Mouse (Mus musculus) CH12.LX (cell line): ENCODE measurements around the gene Cxcl10. TPM values are rescaled to one million over a fixed set of nuclear protein-coding genes. Genes with fewer than 3 reads are reported as not detected.

ENCODE experiments used
- DNase-seq: peaks from one replicate; pipeline ENCODE4 v3.0.0-alpha.2; 2013; ENCODE audit errors: extremely low read depth
- H3K27ac ChIP-seq: 2 replicates; pipeline ENCODE4 v1.5.1; 2012; ENCODE audit warnings: low read depth, mild to moderate bottlenecking, control low read depth, moderate library complexity; ENCODE audit not compliant: insufficient read depth
- H3K27me3 ChIP-seq: replicated peaks from 2 replicates; pipeline ENCODE3; 2012; ENCODE audit warnings: inconsistent platforms
- H3K36me3 ChIP-seq, 2 experiments: replicated peaks in 1 of 2; 2 replicates each; pipeline versions ENCODE3 to v1.6.1; 2012; ENCODE audit warnings: inconsistent platforms in 1 of 2, low read length in 1 of 2, mild to moderate bottlenecking in 1 of 2, mixed read lengths in 1 of 2, moderate library complexity in 1 of 2; ENCODE audit not compliant: control insufficient read depth in 1 of 2, insufficient read depth in 1 of 2
- H3K4me1 ChIP-seq, 2 experiments: 2 replicates each; pipeline ENCODE4 v1.6.1; 2012; ENCODE audit warnings: inconsistent platforms in 1 of 2, moderate library complexity in 1 of 2; ENCODE audit not compliant: insufficient read depth in 2 of 2, control insufficient read depth in 1 of 2
- H3K4me2 ChIP-seq: 2 replicates; pipeline ENCODE4 v1.6.1; 2012; ENCODE audit warnings: low read depth, mild to moderate bottlenecking, control low read depth; ENCODE audit not compliant: poor library complexity, insufficient read depth, severe bottlenecking
- H3K4me3 ChIP-seq, 3 experiments: fragments of 150-350 bp in 1 of 3; sonication (generic) in 1 of 3; replicated peaks in 1 of 3; 2 replicates each; pipeline versions ENCODE3 to v1.5.1; 2011 to 2012; ENCODE audit warnings: low read depth in 2 of 3, low read length in 2 of 3, mild to moderate bottlenecking in 2 of 3, moderate library complexity in 2 of 3, control low read depth in 1 of 3, improper control_type of control experiment in 1 of 3, inconsistent platforms in 1 of 3, mixed read lengths in 1 of 3; ENCODE audit not compliant: poor library complexity in 1 of 3
- H3K79me2 ChIP-seq: replicated peaks from 2 replicates; pipeline ENCODE4 v1.6.1; 2012; ENCODE audit warnings: mild to moderate bottlenecking, moderate library complexity; ENCODE audit not compliant: control insufficient read depth, poor library complexity, insufficient read depth, severe bottlenecking; ENCODE audit errors: extremely low read depth
- H3K9ac ChIP-seq: 2 replicates; pipeline ENCODE4 v1.6.1; 2012; ENCODE audit warnings: low read depth, mild to moderate bottlenecking, control low read depth, moderate library complexity; ENCODE audit not compliant: insufficient read depth
- H3K9me3 ChIP-seq: replicated peaks from 2 replicates; pipeline ENCODE3; 2012; ENCODE audit warnings: low read length, inconsistent platforms, mixed read lengths
- BHLHE40 ChIP-seq: IDR thresholded peaks from 2 replicates; pipeline ENCODE4 v1.6.1; 2011; ENCODE audit warnings: mild to moderate bottlenecking, low read depth, low read length, improper control_type of control experiment
- CHD1 ChIP-seq: IDR thresholded peaks from 2 replicates; pipeline ENCODE4 v1.6.1; 2012; ENCODE audit warnings: low read depth, low read length, improper control_type of control experiment, inconsistent platforms
- CHD2 ChIP-seq: IDR thresholded peaks from 2 replicates; pipeline ENCODE4 v1.6.1; 2011; ENCODE audit warnings: low read length, improper control_type of control experiment
- CTCF ChIP-seq, 2 experiments: IDR thresholded peaks in 1 of 2; conservative IDR thresholded peaks in 1 of 2; 2 replicates each; pipeline ENCODE4 v1.5.1; 2011 to 2012; ENCODE audit warnings: low read depth in 2 of 2, low read length in 2 of 2, improper control_type of control experiment in 1 of 2, inconsistent platforms in 1 of 2, mild to moderate bottlenecking in 1 of 2, moderate library complexity in 1 of 2
- E2F4 ChIP-seq: IDR thresholded peaks from 2 replicates; pipeline ENCODE4 v1.6.1; 2011; ENCODE audit warnings: low read depth, low read length, improper control_type of control experiment; ENCODE audit not compliant: insufficient replicate concordance
- ELF1 ChIP-seq: IDR thresholded peaks from 2 replicates; pipeline ENCODE4 v1.6.1; 2014; ENCODE audit warnings: low read depth, mild to moderate bottlenecking, inconsistent platforms, low read length, improper control_type of control experiment
- EP300 ChIP-seq: IDR thresholded peaks from 2 replicates; pipeline ENCODE4 v1.6.1; 2011; ENCODE audit warnings: low read length, improper control_type of control experiment
- ETS1 ChIP-seq: conservative IDR thresholded peaks from 2 replicates; pipeline ENCODE4 v1.6.1; 2012; ENCODE audit warnings: low read depth, mild to moderate bottlenecking, inconsistent platforms, low read length, improper control_type of control experiment, moderate library complexity
- GABPA ChIP-seq: IDR thresholded peaks from 2 replicates; pipeline ENCODE4 v1.6.1; 2012; ENCODE audit warnings: low read depth, low read length, improper control_type of control experiment, inconsistent platforms; ENCODE audit not compliant: insufficient replicate concordance
- IRF4 ChIP-seq: IDR thresholded peaks from 2 replicates; pipeline ENCODE4 v1.6.1; 2014; ENCODE audit warnings: low read depth, mild to moderate bottlenecking, inconsistent platforms, low read length, improper control_type of control experiment
- JUN ChIP-seq: IDR thresholded peaks from 2 replicates; pipeline ENCODE4 v1.6.1; 2011; ENCODE audit warnings: low read depth, mild to moderate bottlenecking, low read length, improper control_type of control experiment, moderate library complexity; ENCODE audit not compliant: insufficient read depth
- KAT2A ChIP-seq: IDR thresholded peaks from 2 replicates; pipeline ENCODE4 v1.6.1; 2012; ENCODE audit warnings: low read length, improper control_type of control experiment, inconsistent platforms; ENCODE audit not compliant: insufficient replicate concordance
- MAX ChIP-seq: IDR thresholded peaks from 2 replicates; pipeline ENCODE4 v1.6.1; 2011; ENCODE audit warnings: low read length, improper control_type of control experiment
- MEF2A ChIP-seq: IDR thresholded peaks from 2 replicates; pipeline ENCODE4 v1.6.1; 2014; ENCODE audit warnings: low read depth, mild to moderate bottlenecking, inconsistent platforms, low read length, improper control_type of control experiment, borderline replicate concordance
- MXI1 ChIP-seq: IDR thresholded peaks from 2 replicates; pipeline ENCODE4 v1.6.1; 2011; ENCODE audit warnings: mild to moderate bottlenecking, low read depth, low read length, improper control_type of control experiment
- MYC ChIP-seq: IDR thresholded peaks from 2 replicates; pipeline ENCODE4 v1.6.1; 2011; ENCODE audit warnings: low read depth, mild to moderate bottlenecking, improper control_type of control experiment, low read length
- NELFE ChIP-seq: IDR thresholded peaks from 2 replicates; pipeline ENCODE4 v1.6.1; 2011; ENCODE audit warnings: low read depth, low read length, improper control_type of control experiment
- NRF1 ChIP-seq: IDR thresholded peaks from 2 replicates; pipeline ENCODE4 v1.6.1; 2014; ENCODE audit warnings: low read depth, mild to moderate bottlenecking, inconsistent platforms, low read length, improper control_type of control experiment, moderate library complexity
- PAX5 ChIP-seq: IDR thresholded peaks from 2 replicates; pipeline ENCODE4 v1.6.1; 2012; ENCODE audit warnings: low read length, inconsistent platforms, mixed read lengths
- POLR2AphosphoS2 ChIP-seq: IDR thresholded peaks from 2 replicates; pipeline ENCODE4 v1.6.1; 2011; ENCODE audit warnings: low read depth, low read length, improper control_type of control experiment
- RAD21 ChIP-seq: IDR thresholded peaks from 2 replicates; pipeline ENCODE4 v1.6.1; 2011; ENCODE audit warnings: low read depth, mild to moderate bottlenecking, low read length, improper control_type of control experiment, moderate library complexity
- RCOR1 ChIP-seq: conservative IDR thresholded peaks from 2 replicates; pipeline ENCODE4 v1.6.1; 2012; ENCODE audit warnings: low read depth, mild to moderate bottlenecking, inconsistent platforms, low read length, improper control_type of control experiment
- SIN3A ChIP-seq: IDR thresholded peaks from 2 replicates; pipeline ENCODE4 v1.6.1; 2012; ENCODE audit warnings: low read length, improper control_type of control experiment, inconsistent platforms
- SMC3 ChIP-seq: IDR thresholded peaks from 2 replicates; pipeline ENCODE4 v1.6.1; 2011; ENCODE audit warnings: low read depth, low read length, improper control_type of control experiment
- TBP ChIP-seq: conservative IDR thresholded peaks from 2 replicates; pipeline ENCODE4 v1.6.1; 2011; ENCODE audit warnings: low read depth, low read length, improper control_type of control experiment
- TCF12 ChIP-seq: IDR thresholded peaks from 2 replicates; pipeline ENCODE4 v1.6.1; 2014; ENCODE audit warnings: low read depth, mild to moderate bottlenecking, inconsistent platforms, low read length, improper control_type of control experiment
- USF1 ChIP-seq: IDR thresholded peaks from 2 replicates; pipeline ENCODE4 v1.6.1; 2014; ENCODE audit warnings: low read depth, mild to moderate bottlenecking, inconsistent platforms, low read length, improper control_type of control experiment
- USF2 ChIP-seq: conservative IDR thresholded peaks from 2 replicates; pipeline ENCODE4 v1.6.1; 2011; ENCODE audit warnings: low read depth, low read length, improper control_type of control experiment
- ZKSCAN1 ChIP-seq: IDR thresholded peaks from 2 replicates; pipeline ENCODE4 v1.6.1; 2012; ENCODE audit warnings: low read depth, inconsistent platforms, low read length, improper control_type of control experiment, borderline replicate concordance
- ZNF384 ChIP-seq: IDR thresholded peaks from 2 replicates; pipeline ENCODE4 v1.6.1; 2012; ENCODE audit warnings: low read depth, low read length, improper control_type of control experiment, inconsistent platforms
- dilution Hi-C: fragments of 300-500 bp; cut with MboI; formaldehyde crosslinking; loops from 2 replicates; pipeline ENCODE4 v1.14.3; 2020; ENCODE audit warnings: low sequenced_read_pairs; ENCODE audit not compliant: extremely low pct_unique_long_range_greater_than_20kb, extremely low pct_ligation_motif_present
- in situ Hi-C: fragments of 300-500 bp; cut with MboI; formaldehyde crosslinking; loops from 3 replicates; pipeline ENCODE4 v1.14.3; 2019; ENCODE audit warnings: low sequenced_read_pairs, low pct_ligation_motif_present, low pct_unique_long_range_greater_than_20kb, mixed read lengths
- polyA plus RNA-seq: library from polyadenylated mRNA; unstranded; fragments of >175 nt; gene quantifications from 2 replicates; pipeline ENCODE4 v1.2.1, GENCODE M21; 2012; ENCODE audit warnings: low read depth; ENCODE audit not compliant: insufficient read length
- total RNA-seq, 2 experiments: library from RNA; depleted of rRNA; stranded (reverse); fragments of 300-350 nt in 1 of 2; fragments of >200 nt in 1 of 2; gene quantifications; 2 replicates each; pipeline ENCODE4 v1.2.3; 2012 to 2014

The Cxcl10 gene
- total and polyA plus RNA-seq, 3 experiments: 0.30 to 4.9 (median 2.6) TPM

GRCm38 (mm10) chr5:92398153-92398552 is 49.5 kb upstream of the Cxcl10 start:
- Histone ChIP-seq H3K9ac (no peak overlapping the region), H3K4me1 (peaks cover 4 to 6% of the 10 kb centered on the region in 2 experiments; a peak in 3 of 4 replicates), H3K36me3 (no peaks in the 10 kb centered on the region), H3K9me3 (no peaks in the 10 kb centered on the region), H3K27me3 (peaks cover 2% of the 10 kb centered on the region), H3K4me2 (peak overlapping the region; percentile 23), H3K4me3 (peak overlapping the region in 1 of 3 experiments; percentile 3), H3K27ac (no peak overlapping the region), H3K79me2 (no peaks in the 10 kb centered on the region)
- dilution Hi-C loops (no loop called here), in situ Hi-C loops (no loop called here)
- peak; percentile 89 for DNase-seq
- TF ChIP-seq GABPA (no peak), NRF1 (no peak), SIN3A (peak; percentile 89), KAT2A (0 out of 2 replicates have a peak, but pooled peaks have one; percentile 41), NELFE (peak; percentile 49; the same call in 1 of the 2 replicates), MYC (peak; percentile 100), POLR2AphosphoS2 (no peak), USF1 (peak; percentile 47), CHD1 (no peak), TCF12 (0 out of 2 replicates have a peak, but pooled peaks have one; percentile 38), CHD2 (no peak), ZNF384 (no peak), USF2 (0 out of 2 replicates have a peak, but pooled peaks have one; percentile 21), EP300 (0 out of 2 replicates have a peak, but pooled peaks have one; percentile 46), MAX (peak; percentile 99), IRF4 (peak; percentile 45), TBP (no peak), BHLHE40 (peak; percentile 80), MXI1 (peak; percentile 95), SMC3 (peak; percentile 83), MEF2A (0 out of 2 replicates have a peak, but pooled peaks have one; percentile 32), E2F4 (no peak), ELF1 (peak; percentile 43; the same call in 1 of the 2 replicates), ETS1 (peak; percentile 31; the same call in 1 of the 2 replicates), CTCF (conservative IDR thresholded peaks at IDR 0.05 in 1 of 2, IDR thresholded peaks at IDR 0.05 in 1 of 2; ENCODE audit: low read depth in 2 of 2, low read length in 2 of 2) (peak; percentile 78 to 96), RAD21 (peak; percentile 91), ZKSCAN1 (no peak), RCOR1 (no peak), JUN (no peak), PAX5 (no peak)
